Mouse (Mus musculus) G1E (cell line): ENCODE measurements around the gene Hoxa7.

Experiments
- CTCF ChIP-seq: IDR thresholded peaks from 2 replicates; pipeline ENCODE4 v1.5.1; 2012; ENCODE audit warnings: low read depth, low read length, inconsistent platforms, mixed read lengths
- GATA1 ChIP-seq: IDR thresholded peaks from 2 replicates; pipeline ENCODE4 v1.6.1; 2012; ENCODE audit warnings: borderline replicate concordance, low read length, inconsistent platforms, mixed read lengths
- GATA2 ChIP-seq: IDR thresholded peaks from 2 replicates; pipeline ENCODE4 v1.6.1; 2012; ENCODE audit warnings: low read depth, low read length, inconsistent platforms, borderline replicate concordance
- POLR2AphosphoS5 ChIP-seq: IDR thresholded peaks from 2 replicates; pipeline ENCODE4 v1.6.1; 2012; ENCODE audit warnings: low read depth, low read length, inconsistent platforms; ENCODE audit not compliant: insufficient replicate concordance
- TAL1 ChIP-seq: conservative IDR thresholded peaks from 2 replicates; pipeline ENCODE4 v1.6.1; 2012; ENCODE audit warnings: low read depth, low read length, inconsistent platforms, mixed read lengths

GRCm38 (mm10) chr6:52252016-52252774, 30.5 kb upstream of the Hoxa7 start:
- TF ChIP-seq CTCF, result no peak
- TF ChIP-seq GATA1, result no peak
- no peak for TF ChIP-seq TAL1
- no peak for TF ChIP-seq POLR2AphosphoS5
- TF ChIP-seq GATA2, result no peak
